ENCODE assay signal across 9 mouse cellular contexts in the genomic region with DNA sequence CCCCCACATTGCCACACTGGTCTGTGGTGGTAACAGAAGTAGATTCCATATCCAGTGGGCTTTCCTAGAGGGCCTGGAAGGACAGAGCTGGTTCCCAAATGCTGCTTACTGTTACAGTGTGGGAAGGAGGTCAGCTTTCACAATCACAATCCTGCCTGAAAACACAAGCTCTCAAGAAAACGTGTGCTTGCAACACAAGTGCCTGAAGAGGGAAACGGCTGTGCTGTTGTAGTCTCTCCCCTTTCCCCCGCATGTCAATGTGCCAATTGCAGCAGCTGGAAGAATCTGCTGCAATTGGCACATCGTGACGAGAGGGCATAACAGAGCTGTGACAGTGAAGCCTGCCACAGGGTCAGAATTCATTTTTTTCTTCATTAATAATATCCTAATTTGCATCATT. TPM values are rescaled to one million over a fixed set of nuclear protein-coding genes. Genes with fewer than 3 reads are reported as not detected.
DNase-seq lines count a peak whose midpoint lies in the region; TF ChIP-seq lines count a peak whose summit lies in the region.
"Had no signal": no experiment of that assay in that cellular context is flagged by ENCODE, and none has a peak within 500 bp of the region (broad histone marks: within the 10 kb centered on the region; RNA-seq: fewer than 3 reads in every experiment).

No protein-coding gene starts in this region.

- TF ChIP-seq POLR2A in kidney, adult 2 months (IDR thresholded peaks at IDR 0.05; ENCODE audit: low read depth, low read length): no peak
- no peak for TF ChIP-seq POLR2A in embryonic fibroblast, embryonic 13.5 days (IDR thresholded peaks at IDR 0.05; ENCODE audit: low read depth, low read length)

- no peaks in the 10 kb centered on the region for H3K36me3 ChIP-seq in kidney, adult 2 months (ENCODE audit: control insufficient read depth, insufficient read depth, low read length)
- H3K36me3 ChIP-seq: liver, embryonic 13.5 days had no signal

- intact Hi-C loops in left cerebral cortex, postnatal 36 days (cut with DNase I): no loop called here

- TF ChIP-seq CTCF in kidney, adult 2 months (conservative IDR thresholded peaks at IDR 0.05; ENCODE audit: insufficient read depth, insufficient read length, low read depth, low read length): no peak
- TF ChIP-seq CTCF in embryonic fibroblast, embryonic 13.5 days (IDR thresholded peaks at IDR 0.05; ENCODE audit: borderline replicate concordance, insufficient read depth, low read length): no peak

- H3K4me3 ChIP-seq in kidney, adult 2 months (ENCODE audit: insufficient read depth, low read depth, low read length): no peak overlapping the region
- no peak overlapping the region for H3K4me3 ChIP-seq in embryonic fibroblast, embryonic 13.5 days (ENCODE audit: insufficient read depth, low read length)
- H3K4me3 ChIP-seq: liver, embryonic 13.5 days had no signal

- peak overlapping the region; percentile 33 for H3K27ac ChIP-seq in kidney, adult 2 months (ENCODE audit: insufficient read depth, low read depth, low read length)
- peak overlapping the region; percentile 43; the same call in 1 of the 2 replicates for H3K27ac ChIP-seq in embryonic fibroblast, embryonic 13.5 days (ENCODE audit: insufficient read depth, low read length)
- H3K27ac ChIP-seq: liver, embryonic 13.5 days had no signal

- WGBS in kidney, adult 2 months: 15% methylated on average over 5 of the region's 5 CpGs

- H3K4me1 ChIP-seq in kidney, adult 2 months (ENCODE audit: control insufficient read depth, insufficient read depth, low read length): peaks cover 5% of the 10 kb centered on the region; the same call in 1 of the 2 replicates
- peaks cover 19% of the 10 kb centered on the region for H3K4me1 ChIP-seq in embryonic fibroblast, embryonic 13.5 days (ENCODE audit: control insufficient read depth, insufficient read depth, low read length)

- DNase-seq in kidney, adult 2 months: peak; percentile 27
- DNase-seq in kidney, postnatal 4 days: no peak
- DNase-seq in NIH3T3 (ENCODE audit: low read depth): peak; percentile 74
- DNase-seq in lung, postnatal 10 days: peak; percentile 80
- DNase-seq in frontal cortex, postnatal 36 days (ENCODE audit: low spot score in 2 of 2): no peak
- DNase-seq in left cerebral cortex, postnatal 36 days (ENCODE audit: low spot score in 2 of 2): no peak
- DNase-seq in yolk sac, embryonic 10.5 days (ENCODE audit: low spot score): no peak
- DNase-seq: liver, embryonic 13.5 days had no signal

- no peaks in the 10 kb centered on the region for H3K27me3 ChIP-seq in kidney, adult 2 months (replicated peaks; ENCODE audit: control insufficient read depth, insufficient read depth, low read length)

RNA-seq across cellular contexts. Expression of gene Insig1, which starts 33.5 kb away (rescaled TPM):
- 52.0 and 55.3 TPM in 2 replicates for polyA plus RNA-seq in kidney, adult 2 months (2012; rRNA removed)
- 53.7 and 56.0 TPM in 2 replicates for polyA plus RNA-seq in embryonic fibroblast, embryonic 13.5 days (2011; ENCODE audit: insufficient read length, low read depth, missing spikeins)
- 10 to 100 TPM; 66.4 to 98.6 TPM for total RNA-seq in left cerebral cortex, postnatal 36 days (2021)

Comparison
In these comparisons a context has a peak if more than half of its experiments do, and no peak if none do; other contexts are left out.
1. DNase-seq: peak in kidney, adult 2 months (single experiment), NIH3T3 (single experiment) and lung, postnatal 10 days (single experiment); none in kidney, postnatal 4 days (0 of 2), frontal cortex, postnatal 36 days (0 of 2), left cerebral cortex, postnatal 36 days (0 of 2) and yolk sac, embryonic 10.5 days (single experiment).